Mouse (Mus musculus): Measurements from ENCODE around the gene Pam. TPM values are rescaled to one million over a fixed set of nuclear protein-coding genes. Genes with fewer than 3 reads are reported as not detected.

Pam gene
- total and polyA plus RNA-seq, 2 experiments: 11.8 to 30.5 TPM

DNA sequence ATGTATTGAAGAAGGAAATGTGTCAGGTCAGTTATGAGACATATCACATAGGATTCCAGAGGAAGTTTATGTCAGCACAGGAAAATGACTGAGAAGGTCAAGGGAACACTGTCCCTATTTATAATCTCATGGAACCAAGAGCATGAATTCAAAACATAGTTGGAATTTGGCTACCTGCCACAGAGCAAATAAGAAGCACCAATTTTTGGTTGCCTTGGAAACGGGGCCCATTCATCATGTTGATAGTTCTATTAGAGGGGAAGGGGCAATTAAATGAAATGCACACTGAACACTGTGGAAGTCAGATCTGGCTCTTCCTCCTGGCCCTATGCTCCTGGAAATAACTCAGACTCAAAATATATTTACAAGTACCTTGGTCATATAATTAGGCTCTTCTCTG lies 173.6 kb downstream of the Pam start:
- Histone ChIP-seq H3K27me3 (ENCODE audit: control insufficient read depth, insufficient read depth, low read length) (no peaks in the 10 kb centered on the region), H3K4me3 (ENCODE audit: insufficient read depth, low read depth, low read length) (no peak overlapping the region), H3K27ac (replicated peaks; ENCODE audit: insufficient read depth, low read depth, low read length) (no peak overlapping the region), H3K79me2 (ENCODE audit: control insufficient read depth, insufficient read depth, low read length) (no peaks in the 10 kb centered on the region), H3K4me1 (ENCODE audit: control insufficient read depth, insufficient read depth, low read length) (peaks cover 3% of the 10 kb centered on the region; the same call in 1 of the 2 replicates), H3K9ac (ENCODE audit: low read depth, low read length) (no peak overlapping the region), H3K36me3 (ENCODE audit: control insufficient read depth, insufficient read depth, low read length) (no peaks in the 10 kb centered on the region)
- TF ChIP-seq CTCF (IDR thresholded peaks at IDR 0.05; ENCODE audit: low read depth, low read length): no peak
- no peak for TF ChIP-seq POLR2A (IDR thresholded peaks at IDR 0.05; ENCODE audit: extremely low read depth, insufficient read depth, low read length)
- 68% methylated on average over 1 of the region's 1 CpGs for WGBS
- peak; percentile 14 for DNase-seq (ENCODE audit: extremely low read depth, low read depth, low spot score)

DNA sequence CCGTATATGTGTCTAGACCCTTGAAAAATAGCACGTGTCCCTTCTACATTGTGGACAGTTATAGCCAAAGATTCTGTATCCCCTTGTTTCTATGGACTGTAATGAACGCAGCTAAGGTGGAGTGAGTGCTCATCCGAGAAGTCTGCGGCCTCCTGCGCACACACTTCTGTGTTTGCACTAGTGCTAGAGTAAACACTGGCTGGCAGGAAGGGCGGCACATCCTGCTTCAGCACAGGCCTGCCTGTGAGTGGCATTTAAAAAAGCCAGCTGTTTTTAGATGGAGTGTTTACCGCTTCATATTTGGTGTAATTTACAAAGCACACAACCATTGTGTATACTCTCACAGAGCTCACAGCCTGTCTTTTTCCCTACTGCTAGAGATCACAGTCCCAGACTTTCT lies 177.0 kb downstream of the Pam start:
- Histone ChIP-seq H3K79me2 (ENCODE audit: control insufficient read depth, insufficient read depth, low read length) (no peaks in the 10 kb centered on the region), H3K4me3 (ENCODE audit: insufficient read depth, low read depth, low read length) (no peak overlapping the region), H3K4me1 (ENCODE audit: control insufficient read depth, insufficient read depth, low read length) (peaks cover 3% of the 10 kb centered on the region; the same call in 1 of the 2 replicates), H3K27ac (replicated peaks; ENCODE audit: insufficient read depth, low read depth, low read length) (no peak overlapping the region), H3K9ac (ENCODE audit: low read depth, low read length) (no peak overlapping the region), H3K27me3 (ENCODE audit: control insufficient read depth, insufficient read depth, low read length) (no peaks in the 10 kb centered on the region), H3K36me3 (ENCODE audit: control insufficient read depth, insufficient read depth, low read length) (no peaks in the 10 kb centered on the region)
- 9% methylated on average over 8 of the region's 8 CpGs for WGBS
- no peak for TF ChIP-seq CTCF (IDR thresholded peaks at IDR 0.05; ENCODE audit: low read depth, low read length)
- TF ChIP-seq POLR2A (IDR thresholded peaks at IDR 0.05; ENCODE audit: extremely low read depth, insufficient read depth, low read length): no peak
- peak; percentile 8 for DNase-seq (ENCODE audit: extremely low read depth, low read depth, low spot score)

DNA sequence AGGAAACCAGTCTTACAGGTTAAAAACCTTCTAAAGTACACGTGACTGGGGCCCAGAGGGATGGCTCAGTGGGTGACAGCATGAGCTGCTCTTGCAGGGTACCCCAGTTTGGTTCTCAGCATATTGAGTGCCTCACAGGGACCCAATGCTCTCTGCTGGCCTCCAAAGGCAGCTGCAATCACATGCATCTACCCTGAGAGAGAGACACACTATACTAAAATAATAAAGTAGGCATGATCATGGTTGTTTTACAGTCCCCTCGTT lies 178.5 kb downstream of the Pam start:
- Histone ChIP-seq H3K9ac (ENCODE audit: low read depth, low read length) (no peak overlapping the region), H3K36me3 (ENCODE audit: control insufficient read depth, insufficient read depth, low read length) (no peaks in the 10 kb centered on the region), H3K4me1 (ENCODE audit: control insufficient read depth, insufficient read depth, low read length) (peaks cover 3% of the 10 kb centered on the region; the same call in 1 of the 2 replicates), H3K4me3 (ENCODE audit: insufficient read depth, low read depth, low read length) (no peak overlapping the region), H3K27ac (replicated peaks; ENCODE audit: insufficient read depth, low read depth, low read length) (no peak overlapping the region), H3K79me2 (ENCODE audit: control insufficient read depth, insufficient read depth, low read length) (no peaks in the 10 kb centered on the region), H3K27me3 (ENCODE audit: control insufficient read depth, insufficient read depth, low read length) (no peaks in the 10 kb centered on the region)
- TF ChIP-seq POLR2A (IDR thresholded peaks at IDR 0.05; ENCODE audit: extremely low read depth, insufficient read depth, low read length) (no peak), CTCF (IDR thresholded peaks at IDR 0.05; ENCODE audit: low read depth, low read length) (no peak)
- no peak for DNase-seq (ENCODE audit: extremely low read depth, low read depth, low spot score)
- 87% methylated on average over 2 of the region's 2 CpGs for WGBS

DNA sequence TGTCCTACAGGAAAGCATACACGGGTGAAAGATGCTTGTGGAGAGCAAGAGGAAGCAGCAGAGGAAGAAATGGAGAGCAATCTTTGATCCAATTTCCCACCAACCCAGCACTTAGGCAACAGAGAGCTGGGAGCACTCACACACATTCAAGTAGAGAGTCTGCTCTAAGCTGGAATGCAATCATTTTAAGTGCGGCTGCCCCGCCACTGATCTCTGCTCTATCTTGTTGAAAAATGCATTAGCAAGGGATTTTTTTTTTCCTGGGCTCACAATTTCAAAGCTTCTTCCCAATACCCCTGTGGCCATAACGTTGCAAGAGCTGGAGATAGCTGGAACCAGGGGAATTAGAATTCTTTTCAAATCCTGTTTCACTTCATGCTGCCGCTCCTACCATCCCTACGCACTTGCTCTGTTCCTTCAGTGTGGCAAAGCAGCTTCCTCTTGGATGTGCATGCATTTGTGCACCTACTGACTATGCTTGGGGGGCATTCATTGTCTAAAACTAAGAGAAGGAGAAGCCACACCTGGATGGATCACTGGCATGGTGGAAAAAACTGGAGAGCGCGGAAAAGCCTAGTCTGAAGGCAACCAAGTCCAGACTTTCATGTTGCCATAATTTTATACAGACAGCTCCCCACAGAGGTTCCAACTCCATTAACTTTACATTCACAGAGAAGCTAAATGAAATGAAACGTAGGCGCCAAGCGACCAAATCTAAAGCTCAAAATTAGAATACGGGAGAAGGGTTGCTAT lies 179.1 kb downstream of the Pam start:
- Histone ChIP-seq H3K27me3 (ENCODE audit: control insufficient read depth, insufficient read depth, low read length) (no peaks in the 10 kb centered on the region), H3K79me2 (ENCODE audit: control insufficient read depth, insufficient read depth, low read length) (no peaks in the 10 kb centered on the region), H3K36me3 (ENCODE audit: control insufficient read depth, insufficient read depth, low read length) (no peaks in the 10 kb centered on the region), H3K4me3 (ENCODE audit: insufficient read depth, low read depth, low read length) (no peak overlapping the region), H3K9ac (ENCODE audit: low read depth, low read length) (no peak overlapping the region), H3K4me1 (ENCODE audit: control insufficient read depth, insufficient read depth, low read length) (peaks cover 3% of the 10 kb centered on the region; the same call in 1 of the 2 replicates), H3K27ac (replicated peaks; ENCODE audit: insufficient read depth, low read depth, low read length) (no peak overlapping the region)
- no peak for DNase-seq (ENCODE audit: extremely low read depth, low read depth, low spot score)
- WGBS: 78% methylated on average over 12 of the region's 12 CpGs
- TF ChIP-seq CTCF (IDR thresholded peaks at IDR 0.05; ENCODE audit: low read depth, low read length) (no peak), POLR2A (IDR thresholded peaks at IDR 0.05; ENCODE audit: extremely low read depth, insufficient read depth, low read length) (no peak)

DNA sequence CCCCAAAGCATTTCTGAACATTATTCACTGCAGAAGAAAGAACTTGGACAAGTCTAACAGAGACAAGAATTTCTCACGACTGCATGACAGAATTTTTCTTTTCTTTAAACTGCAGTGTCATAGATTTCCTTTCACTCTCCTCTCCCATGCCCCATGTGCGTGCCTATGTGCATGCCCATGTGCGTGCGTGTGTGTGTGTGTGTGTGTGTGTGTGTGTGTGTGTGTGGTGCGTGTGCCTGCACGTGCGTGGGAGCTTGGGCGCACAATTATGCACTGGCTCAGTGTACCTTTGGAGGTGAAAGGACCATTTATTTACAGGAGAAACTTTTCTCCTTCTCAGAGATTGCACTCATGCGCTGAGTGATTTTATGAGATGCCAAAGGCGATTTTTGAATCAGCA lies 179.7 kb downstream of the Pam start:
- DNase-seq (ENCODE audit: extremely low read depth, low read depth, low spot score): no peak
- Histone ChIP-seq H3K79me2 (ENCODE audit: control insufficient read depth, insufficient read depth, low read length) (no peaks in the 10 kb centered on the region), H3K4me3 (ENCODE audit: insufficient read depth, low read depth, low read length) (no peak overlapping the region), H3K9ac (ENCODE audit: low read depth, low read length) (no peak overlapping the region), H3K27me3 (ENCODE audit: control insufficient read depth, insufficient read depth, low read length) (no peaks in the 10 kb centered on the region), H3K4me1 (ENCODE audit: control insufficient read depth, insufficient read depth, low read length) (peaks cover 3% of the 10 kb centered on the region; the same call in 1 of the 2 replicates), H3K27ac (replicated peaks; ENCODE audit: insufficient read depth, low read depth, low read length) (no peak overlapping the region), H3K36me3 (ENCODE audit: control insufficient read depth, insufficient read depth, low read length) (no peaks in the 10 kb centered on the region)
- TF ChIP-seq POLR2A (IDR thresholded peaks at IDR 0.05; ENCODE audit: extremely low read depth, insufficient read depth, low read length) (no peak), CTCF (IDR thresholded peaks at IDR 0.05; ENCODE audit: low read depth, low read length) (no peak)
- WGBS: 84% methylated on average over 10 of the region's 10 CpGs

DNA sequence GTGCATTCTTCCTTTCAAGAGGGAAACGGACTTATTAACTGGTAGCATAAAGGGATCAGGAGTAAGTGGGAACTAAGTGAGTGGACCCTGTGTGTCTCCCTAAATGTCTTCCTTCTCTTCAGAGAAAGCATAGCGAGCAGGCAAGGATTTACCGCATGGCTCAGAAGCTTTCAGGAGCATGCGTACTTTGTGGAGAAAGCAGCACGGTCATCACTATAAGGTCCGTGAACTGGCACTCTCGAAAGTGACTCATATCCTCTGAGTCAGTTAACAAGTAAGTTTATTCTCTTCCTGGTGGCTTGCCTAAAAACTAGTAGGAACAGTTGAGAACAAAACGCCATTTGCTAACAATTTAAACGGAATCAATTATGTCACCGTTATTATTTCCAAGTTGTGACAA lies 184.6 kb downstream of the Pam start:
- H3K27me3 ChIP-seq (ENCODE audit: control insufficient read depth, insufficient read depth, low read length): no peaks in the 10 kb centered on the region
- H3K9ac ChIP-seq (ENCODE audit: low read depth, low read length): no peak overlapping the region
- DNase-seq (ENCODE audit: extremely low read depth, low read depth, low spot score): no peak
- H3K27ac ChIP-seq (replicated peaks; ENCODE audit: insufficient read depth, low read depth, low read length): no peak overlapping the region
- no peak overlapping the region for H3K4me3 ChIP-seq (ENCODE audit: insufficient read depth, low read depth, low read length)
- H3K36me3 ChIP-seq (ENCODE audit: control insufficient read depth, insufficient read depth, low read length): no peaks in the 10 kb centered on the region
- H3K4me1 ChIP-seq (ENCODE audit: control insufficient read depth, insufficient read depth, low read length): no peaks in the 10 kb centered on the region; the same call in 1 of the 2 replicates
- TF ChIP-seq POLR2A (IDR thresholded peaks at IDR 0.05; ENCODE audit: extremely low read depth, insufficient read depth, low read length) (no peak), CTCF (IDR thresholded peaks at IDR 0.05; ENCODE audit: low read depth, low read length) (no peak)
- 72% methylated on average over 10 of the region's 10 CpGs for WGBS
- no peaks in the 10 kb centered on the region for H3K79me2 ChIP-seq (ENCODE audit: control insufficient read depth, insufficient read depth, low read length)
